Mouse (Mus musculus) small intestine, adult 2 months (tissue): ENCODE measurements around the gene Asah2. TPM values are rescaled to one million over a fixed set of nuclear protein-coding genes. Genes with fewer than 3 reads are reported as not detected.
"Not testable (repeated sequence)": the region's sequence is repeated elsewhere in the genome, so short reads cannot be mapped to it uniquely, and the experiment has no call there.

Experiments
- H3K27ac ChIP-seq: fragments of 200-500 bp; 2 replicates; pipeline ENCODE4 v1.5.1; 2012; ENCODE audit warnings: low read depth, low read length, control low read depth, inconsistent platforms; ENCODE audit not compliant: insufficient read depth
- H3K27me3 ChIP-seq: fragments of 200-500 bp; 2 replicates; pipeline ENCODE4 v1.6.1; 2012; ENCODE audit warnings: mild to moderate bottlenecking, moderate library complexity, low read length, inconsistent platforms; ENCODE audit not compliant: control insufficient read depth, insufficient read depth
- H3K36me3 ChIP-seq: fragments of 200-500 bp; 2 replicates; pipeline ENCODE4 v1.6.1; 2012; ENCODE audit warnings: mild to moderate bottlenecking, low read length, control low read depth, inconsistent platforms; ENCODE audit not compliant: control insufficient read depth, insufficient read depth
- H3K4me1 ChIP-seq: fragments of 200-500 bp; 2 replicates; pipeline ENCODE4 v1.6.1; 2012; ENCODE audit warnings: low read length, inconsistent platforms, mixed read lengths; ENCODE audit not compliant: control insufficient read depth, insufficient read depth, insufficient read length
- H3K4me3 ChIP-seq: fragments of 200-500 bp; 2 replicates; pipeline ENCODE4 v1.5.1; 2012; ENCODE audit warnings: low read depth, mild to moderate bottlenecking, control low read depth, inconsistent platforms, low read length, moderate library complexity
- CTCF ChIP-seq: fragments of 200-500 bp; IDR thresholded peaks from 2 replicates; pipeline ENCODE4 v1.5.1; 2012; ENCODE audit warnings: low read depth, mild to moderate bottlenecking, control low read depth, inconsistent platforms, low read length, moderate library complexity, mixed read lengths; ENCODE audit not compliant: insufficient replicate concordance, insufficient read length; ENCODE audit errors: extremely low read depth
- POLR2A ChIP-seq: fragments of 200-500 bp; IDR thresholded peaks from 2 replicates; pipeline ENCODE4 v1.6.1; 2012; ENCODE audit warnings: low read depth, mild to moderate bottlenecking, control low read depth, inconsistent platforms, low read length, moderate library complexity
- WGBS: fragments of 180-500 bp; shearing (Covaris S2); methylation state at CpG from one replicate; pipeline ENCODE4 v1.1.7; 2018; 5-methylcytosine and 5-hydroxymethylcytosine counted together
- polyA plus RNA-seq: library from polyadenylated mRNA; depleted of rRNA; stranded (reverse); fragments of >200 nt; gene quantifications from 2 replicates; pipeline ENCODE4 v1.2.3, GENCODE M21; 2012

Asah2 gene
- polyA plus RNA-seq, 1 experiment, result 217 TPM

DNA sequence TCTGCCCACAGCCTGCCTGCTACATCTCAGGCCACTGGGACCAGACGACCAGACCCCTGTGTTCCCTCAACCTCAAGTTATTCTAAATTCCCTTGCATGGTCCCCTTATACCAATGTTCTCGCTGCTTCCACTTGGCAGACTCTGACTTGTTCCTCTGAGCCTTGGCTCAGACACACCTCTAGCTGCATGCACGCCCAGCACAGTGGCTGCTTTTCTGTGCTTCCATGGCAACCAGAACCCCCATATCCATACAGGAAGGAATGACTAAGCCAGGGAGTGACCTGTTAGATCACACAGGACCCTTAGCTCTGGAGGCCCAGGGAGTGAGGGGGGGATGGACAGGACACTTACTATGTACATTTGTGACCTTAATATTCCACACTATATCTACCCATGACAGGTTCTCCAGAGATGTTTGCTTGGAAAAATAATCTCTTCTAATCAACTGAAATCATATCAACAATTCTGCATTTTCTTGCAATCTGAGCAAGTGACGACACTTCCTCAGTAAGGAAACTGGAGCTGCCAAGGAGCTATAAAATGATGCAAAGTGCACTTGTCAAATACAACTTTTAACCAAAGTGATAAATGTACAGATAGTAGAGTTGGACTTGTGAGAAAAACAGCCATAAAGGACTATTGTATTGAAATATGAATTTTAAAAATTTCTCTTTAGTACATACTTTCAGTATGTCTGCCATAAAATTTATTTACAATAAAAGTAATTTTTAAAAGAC is 29.0 kb upstream of the Asah2 start:
- H3K4me1 ChIP-seq, result peaks cover 7% of the 10 kb centered on the region; the same call in 1 of the 2 replicates
- H3K4me3 ChIP-seq, result no peak overlapping the region
- 49% methylated on average over 4 of the region's 4 CpGs for WGBS
- TF ChIP-seq CTCF, result no peak
- TF ChIP-seq POLR2A, result no peak
- peaks cover 3% of the 10 kb centered on the region; the same call in 1 of the 2 replicates for H3K36me3 ChIP-seq
- H3K27ac ChIP-seq, result no peak overlapping the region
- H3K27me3 ChIP-seq, result no peaks in the 10 kb centered on the region

DNA sequence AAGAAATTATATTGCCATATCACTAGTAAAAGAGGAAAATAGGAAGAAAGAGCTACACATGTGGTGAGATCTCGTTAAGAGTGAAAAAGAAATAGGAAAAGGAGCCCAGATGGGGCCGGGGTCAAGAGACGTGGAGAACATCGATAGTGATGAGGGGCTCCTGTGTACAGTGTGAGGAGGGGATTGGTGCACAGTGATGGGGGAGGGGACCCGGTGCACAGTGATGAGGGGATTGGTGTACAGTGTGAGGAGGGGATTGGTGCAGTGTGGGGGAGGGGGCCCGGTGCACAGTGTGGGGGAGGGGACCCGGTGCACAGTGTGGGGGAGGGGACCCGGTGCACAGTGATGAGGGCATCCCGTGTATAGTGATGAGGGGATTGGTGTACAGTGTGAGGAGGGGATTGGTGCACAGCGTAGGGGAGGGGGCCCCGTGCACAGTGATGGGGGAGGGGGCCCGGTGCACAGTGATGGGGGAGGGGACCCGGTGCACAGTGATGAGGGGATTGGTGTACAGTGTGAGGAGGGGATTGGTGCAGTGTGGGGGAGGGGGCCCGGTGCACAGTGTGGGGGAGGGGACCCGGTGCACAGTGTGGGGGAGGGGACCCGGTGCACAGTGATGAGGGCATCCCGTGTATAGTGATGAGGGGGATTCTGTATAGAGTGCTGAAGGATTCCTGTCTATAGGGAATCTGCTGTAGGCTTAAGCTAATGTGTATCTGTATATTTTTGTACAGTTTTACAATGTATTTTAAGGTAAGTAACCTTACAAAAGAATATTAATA is 23.9 kb upstream of the Asah2 start:
- H3K4me3 ChIP-seq, H3K27me3 ChIP-seq, H3K27ac ChIP-seq, H3K36me3 ChIP-seq: not testable (repeated sequence)
- H3K4me1 ChIP-seq, result peaks cover 13% of the 10 kb centered on the region
- WGBS, result 92% methylated on average over 17 of the region's 17 CpGs

DNA sequence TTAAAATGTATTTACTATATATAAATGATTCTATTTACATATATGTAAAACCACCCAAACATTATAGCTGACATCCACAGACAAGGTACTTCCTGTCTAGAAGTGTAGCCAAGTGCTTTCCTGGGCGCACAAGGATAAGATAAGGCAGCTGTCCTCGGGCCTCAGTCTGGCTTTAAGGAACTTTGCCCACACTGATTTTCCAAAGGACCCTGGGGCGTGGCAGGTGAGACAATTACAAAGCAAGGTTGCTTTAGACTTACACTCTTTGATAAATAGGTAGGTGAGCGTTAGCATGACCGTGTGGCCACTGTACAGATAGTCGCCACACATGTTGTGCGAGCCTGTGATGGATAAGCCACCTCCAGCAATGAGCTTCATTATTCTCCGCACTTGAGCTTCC is 21.3 kb upstream of the Asah2 start:
- no peak overlapping the region; the same call in 1 of the 2 replicates for H3K4me3 ChIP-seq
- TF ChIP-seq POLR2A (no peak), CTCF (no peak)
- H3K27me3 ChIP-seq, result no peaks in the 10 kb centered on the region
- H3K27ac ChIP-seq, result peak overlapping the region; percentile 50; the same call in 1 of the 2 replicates
- H3K4me1 ChIP-seq, result peaks cover 8% of the 10 kb centered on the region
- WGBS, result 34% methylated on average over 8 of the region's 8 CpGs
- peaks cover 8% of the 10 kb centered on the region for H3K36me3 ChIP-seq

DNA sequence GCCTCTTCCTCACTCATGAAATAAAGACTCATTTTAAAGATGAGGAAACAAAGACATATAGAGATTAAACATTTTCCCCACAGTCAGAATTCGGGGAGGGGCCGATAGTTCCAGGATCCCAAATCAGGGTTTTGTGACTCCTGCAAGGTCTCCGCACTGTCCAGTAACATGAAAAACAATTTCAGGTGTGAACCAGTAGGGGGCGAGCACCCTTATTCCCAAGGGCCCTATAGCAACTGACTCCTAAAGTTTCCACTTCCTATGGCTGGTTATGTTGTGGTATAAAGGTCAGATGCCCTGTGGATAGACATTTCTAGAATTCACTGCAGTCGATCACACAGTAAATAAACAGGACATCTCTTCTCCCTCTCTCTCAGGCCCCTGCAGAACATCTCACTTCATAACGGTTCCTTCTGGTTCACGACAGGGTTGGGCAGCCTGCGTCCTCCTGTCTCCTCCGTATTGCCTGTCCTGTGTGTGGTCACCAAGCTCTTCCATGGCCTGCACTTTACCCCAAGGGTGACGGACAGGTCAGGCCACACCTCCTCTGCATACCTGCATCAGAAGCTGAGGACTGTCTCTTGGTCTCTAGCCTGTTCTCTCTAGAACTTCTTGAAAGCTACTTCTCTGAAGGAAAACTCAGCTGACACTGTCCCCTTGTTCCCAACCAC is 19.3 kb upstream of the Asah2 start:
- WGBS, result 68% methylated on average over 10 of the region's 10 CpGs
- no peak for TF ChIP-seq POLR2A
- no peak; the same call in 1 of the 2 replicates for TF ChIP-seq CTCF

DNA sequence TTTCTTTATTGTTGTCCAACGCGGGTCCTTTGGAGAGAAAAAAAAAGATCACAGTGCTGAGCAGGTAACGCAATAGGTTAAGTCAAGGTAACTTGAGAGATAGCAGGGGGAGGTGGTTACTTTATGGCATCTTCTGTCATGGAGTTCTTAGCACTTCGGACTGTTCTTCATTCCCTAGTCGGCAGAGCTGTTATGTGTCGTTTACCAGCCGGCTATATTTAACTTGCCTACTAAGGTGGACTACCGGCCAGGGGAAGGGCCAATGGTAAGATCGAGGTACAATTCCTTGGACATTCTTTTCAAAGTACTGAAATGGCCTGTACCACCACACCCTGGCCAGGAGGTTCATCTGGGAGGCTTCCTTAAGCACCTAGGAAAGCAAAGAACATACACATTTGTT is 16.1 kb upstream of the Asah2 start:
- peaks cover 16% of the 10 kb centered on the region for H3K36me3 ChIP-seq
- H3K27me3 ChIP-seq, result no peaks in the 10 kb centered on the region
- H3K27ac ChIP-seq, result peak overlapping the region; percentile 32; the same call in 1 of the 2 replicates
- H3K4me1 ChIP-seq, result peaks cover 3% of the 10 kb centered on the region
- TF ChIP-seq CTCF, result no peak
- WGBS, result 71% methylated on average over 9 of the region's 9 CpGs
- H3K4me3 ChIP-seq, result no peak overlapping the region

More for the DNA sequence above, 19.3 kb upstream of the Asah2 start:
- H3K36me3 ChIP-seq, result peaks cover 13% of the 10 kb centered on the region
- H3K4me1 ChIP-seq, result peaks cover 8% of the 10 kb centered on the region
- H3K27ac ChIP-seq, result no peak overlapping the region
- no peak overlapping the region for H3K4me3 ChIP-seq
- H3K27me3 ChIP-seq, result no peaks in the 10 kb centered on the region

DNA sequence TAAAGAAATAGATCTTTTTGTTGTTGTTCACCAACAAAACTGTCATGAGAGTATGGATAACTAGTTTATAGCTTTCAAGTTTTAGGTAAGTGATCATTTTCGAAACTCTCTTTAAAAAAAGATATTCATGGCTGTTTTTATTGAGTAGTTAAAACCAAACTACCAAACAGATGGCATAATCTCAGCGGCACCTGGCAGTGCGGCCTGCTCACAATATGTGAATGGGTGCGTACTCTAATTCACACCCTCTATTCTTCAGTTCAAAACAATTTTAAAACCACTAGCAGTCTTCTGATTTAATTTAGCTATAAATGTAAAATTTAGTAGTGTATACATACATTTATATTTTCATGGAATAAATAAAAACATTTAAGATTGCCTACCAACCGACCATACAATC is 15.2 kb upstream of the Asah2 start:
- no peak overlapping the region for H3K4me3 ChIP-seq
- peaks cover 13% of the 10 kb centered on the region for H3K36me3 ChIP-seq
- no peaks in the 10 kb centered on the region for H3K27me3 ChIP-seq
- no peak overlapping the region for H3K27ac ChIP-seq
- 95% methylated on average over 5 of the region's 5 CpGs for WGBS
- no peak for TF ChIP-seq CTCF
- no peak for TF ChIP-seq POLR2A
- H3K4me1 ChIP-seq, result peaks cover 4% of the 10 kb centered on the region

DNA sequence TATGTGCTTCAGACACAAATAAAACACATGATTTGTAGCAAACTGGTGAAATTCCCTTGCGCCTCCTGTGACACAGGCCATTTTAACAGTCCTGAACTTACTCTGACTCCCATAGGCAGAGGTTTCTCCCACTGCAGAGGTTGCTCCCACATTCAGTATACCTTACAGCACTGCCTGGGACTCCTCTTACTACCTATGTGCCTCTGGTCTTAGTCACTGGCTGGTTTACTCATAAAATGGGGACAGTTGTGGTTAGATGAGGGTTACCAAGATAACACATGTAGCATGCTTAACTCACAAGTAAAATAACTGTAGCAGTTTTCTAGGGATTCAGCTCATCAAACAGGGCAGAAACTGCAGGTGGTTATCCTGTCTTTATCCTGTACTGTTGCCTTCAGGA is 12.8 kb upstream of the Asah2 start:
- Histone ChIP-seq H3K27me3 (no peaks in the 10 kb centered on the region), H3K36me3 (peaks cover 12% of the 10 kb centered on the region), H3K4me3 (no peak overlapping the region), H3K27ac (no peak overlapping the region), H3K4me1 (peaks cover 2% of the 10 kb centered on the region; the same call in 1 of the 2 replicates)
- 97% methylated on average over 1 of the region's 1 CpGs for WGBS
- no peak for TF ChIP-seq CTCF
- no peak for TF ChIP-seq POLR2A
